Mouse (Mus musculus): ENCODE data around the gene Cpsf4. TPM values are rescaled to one million over a fixed set of nuclear protein-coding genes. Genes with fewer than 3 reads are reported as not detected.
"Not testable (repeated sequence)": the region's sequence is repeated elsewhere in the genome, so short reads cannot be mapped to it uniquely, and the experiment has no call there.

Gene Cpsf4
- polyA plus RNA-seq (2015; fragmentation: Nextera tagmentation; extraction: Ambion mirVana) = 56.4 and 58.2 TPM in 2 replicates

- DNase-seq (ENCODE audit: low spot score) = peak; percentile 99
These were observed at the start of gene Cpsf4, which contains the start of gene Ptcd1 for GRCm38 (mm10) chr5:145166536-145167305. Cpsf4 (plus strand) TSS chr5:145167213. Ptcd1 (minus strand) TSS chr5:145167108.

- DNase-seq (ENCODE audit: low spot score) = no peak
These were observed 49.0 kb upstream of the Cpsf4 start for GRCm38 (mm10) chr5:145118005-145118404.

- DNase-seq (ENCODE audit: low spot score) = no peak
These were observed 48.6 kb upstream of the Cpsf4 start for GRCm38 (mm10) chr5:145118461-145118860.

GRCm38 (mm10) chr5:145119385-145119784, 47.6 kb upstream of the Cpsf4 start:
- DNase-seq (ENCODE audit: low spot score) = no peak

- DNase-seq (ENCODE audit: low spot score) = no peak
These were observed 46.1 kb upstream of the Cpsf4 start for GRCm38 (mm10) chr5:145120921-145121320.

- no peak for DNase-seq (ENCODE audit: low spot score)
These were observed 43.6 kb upstream of the Cpsf4 start for GRCm38 (mm10) chr5:145123396-145123795.

GRCm38 (mm10) chr5:145126580-145126979, 40.4 kb upstream of the Cpsf4 start:
- DNase-seq (ENCODE audit: low spot score) = no peak

- no peak for DNase-seq (ENCODE audit: low spot score)
These were observed 37.9 kb upstream of the Cpsf4 start for GRCm38 (mm10) chr5:145129124-145129523.

- not testable (repeated sequence) for DNase-seq (ENCODE audit: low spot score)
These were observed 37.2 kb upstream of the Cpsf4 start for GRCm38 (mm10) chr5:145129773-145130172.

GRCm38 (mm10) chr5:145130191-145130590, 36.8 kb upstream of the Cpsf4 start:
- no peak for DNase-seq (ENCODE audit: low spot score)

GRCm38 (mm10) chr5:145130995-145131394, 36.0 kb upstream of the Cpsf4 start:
- no peak for DNase-seq (ENCODE audit: low spot score)

GRCm38 (mm10) chr5:145133275-145133674, 33.7 kb upstream of the Cpsf4 start:
- DNase-seq (ENCODE audit: low spot score) = not testable (repeated sequence)

GRCm38 (mm10) chr5:145138836-145139235, 28.2 kb upstream of the Cpsf4 start:
- DNase-seq (ENCODE audit: low spot score) = no peak

- DNase-seq (ENCODE audit: low spot score) = peak; percentile 96
These were observed 27.2 kb upstream of the Cpsf4 start, which contains the start of the genes Pdap1 and Bud31 for GRCm38 (mm10) chr5:145139571-145140519. Pdap1 (minus strand) TSS chr5:145140238. Bud31 (plus strand) TSS chr5:145140362.

GRCm38 (mm10) chr5:145140611-145141010, 26.4 kb upstream of the Cpsf4 start:
- no peak for DNase-seq (ENCODE audit: low spot score)

- no peak for DNase-seq (ENCODE audit: low spot score)
These were observed 19.3 kb upstream of the Cpsf4 start for GRCm38 (mm10) chr5:145147748-145148147.

- no peak for DNase-seq (ENCODE audit: low spot score)
These were observed 17.7 kb upstream of the Cpsf4 start for GRCm38 (mm10) chr5:145149294-145149693.

GRCm38 (mm10) chr5:145152690-145153089, 14.3 kb upstream of the Cpsf4 start:
- no peak for DNase-seq (ENCODE audit: low spot score)

GRCm38 (mm10) chr5:145161361-145161760, 5.7 kb upstream of the Cpsf4 start:
- DNase-seq (ENCODE audit: low spot score) = no peak

GRCm38 (mm10) chr5:145164710-145165109, 2.3 kb upstream of the Cpsf4 start:
- no peak for DNase-seq (ENCODE audit: low spot score)

- DNase-seq (ENCODE audit: low spot score) = no peak
These were observed 1.8 kb upstream of the Cpsf4 start for GRCm38 (mm10) chr5:145165184-145165583.

GRCm38 (mm10) chr5:145167306-145167661, 271 bp downstream of the Cpsf4 start:
- DNase-seq (ENCODE audit: low spot score) = no peak

Data from thymus, postnatal 0 days (tissue).